Mouse (Mus musculus) adrenal gland (tissue): ENCODE results near the gene Ttc7b.

ENCODE experiments used
- intact Hi-C: fragments of 180-260 bp; cut with DNase I; formaldehyde crosslinking; loops from one replicate; pipeline ENCODE4 v1.15.1; 2025

Gene Ttc7b

DNA sequence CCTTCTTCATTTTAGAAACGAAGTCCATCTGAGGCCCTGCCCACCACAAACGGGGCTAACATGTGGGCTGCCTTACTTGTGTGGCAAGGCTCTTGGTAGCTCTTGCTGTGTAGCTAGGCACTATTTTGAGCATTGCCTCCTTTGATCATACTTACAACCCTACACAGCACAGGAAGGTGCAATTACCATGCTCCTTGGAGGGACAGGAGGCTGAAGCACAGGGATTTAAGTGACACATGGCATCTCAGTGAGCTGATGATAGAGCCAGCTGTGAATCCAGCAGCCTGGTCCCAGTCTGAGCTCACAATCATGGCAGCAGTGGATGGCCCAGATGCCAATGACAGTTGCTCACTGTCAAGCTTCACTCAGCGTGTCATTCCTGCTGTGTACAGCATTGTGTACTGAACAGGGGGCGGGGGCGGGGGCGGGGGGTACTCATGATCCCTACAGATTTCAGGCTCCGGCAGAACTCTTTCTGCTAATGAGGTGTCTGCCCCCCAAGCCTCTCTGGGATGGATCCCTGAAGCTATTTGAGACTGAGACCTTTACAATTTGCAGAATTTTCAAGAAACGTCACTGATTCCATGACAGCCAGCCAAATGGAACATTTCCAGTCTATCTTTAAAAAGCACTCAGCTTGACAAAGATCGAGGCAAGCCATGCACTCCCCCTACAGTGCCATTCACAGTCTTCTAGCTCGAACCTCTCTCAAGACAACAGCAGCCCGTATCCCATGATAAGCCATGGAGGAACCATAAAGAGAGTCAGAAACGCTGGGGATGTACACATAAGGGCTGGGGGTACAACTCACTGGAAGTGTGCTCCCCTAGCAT is 130.5 kb downstream of the Ttc7b start:
- intact Hi-C loops = no loop called here

DNA sequence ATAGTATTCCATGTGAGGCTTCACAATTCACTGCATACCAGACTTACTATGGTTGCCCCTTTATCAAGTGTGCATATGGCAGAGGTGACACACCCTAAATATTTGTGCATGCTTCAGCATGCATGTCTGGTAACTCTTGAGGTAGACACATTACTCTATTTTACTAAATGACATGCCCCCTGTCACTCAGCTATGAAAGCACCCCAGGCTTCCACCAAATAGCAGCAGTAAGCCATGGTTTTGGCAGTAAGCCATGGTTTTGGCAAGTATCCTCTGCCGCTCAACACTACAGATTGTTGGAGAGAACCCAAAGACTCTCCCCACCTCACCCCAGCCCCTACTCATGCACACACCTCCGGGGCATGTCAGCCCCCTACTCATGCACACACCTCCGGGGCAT is 134.4 kb downstream of the Ttc7b start:
- intact Hi-C loops = no loop called here

- intact Hi-C loops = no loop called here
Observed at GRCm38 (mm10) chr12:100382526-100382925, 138.1 kb downstream of the Ttc7b start.

DNA sequence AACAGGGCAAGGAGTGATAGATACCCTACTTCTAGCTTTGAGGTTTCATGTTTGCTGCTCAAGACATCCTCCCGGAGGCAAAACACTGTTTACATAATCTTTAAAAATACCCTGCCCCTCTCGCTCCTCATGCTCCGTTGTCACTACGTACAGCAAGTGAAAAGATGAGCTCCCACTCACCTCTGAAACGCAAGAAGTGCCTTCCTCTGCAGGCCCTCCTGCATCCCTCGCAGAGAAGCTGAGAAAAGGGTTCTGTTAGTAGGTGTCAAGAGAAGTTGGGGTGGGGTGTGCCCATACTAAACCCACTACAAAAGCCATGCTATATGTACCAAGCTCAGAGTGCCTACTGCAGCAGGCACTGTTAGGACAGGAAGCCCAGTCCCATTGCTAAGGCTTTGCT is 138.7 kb downstream of the Ttc7b start:
- intact Hi-C loops = no loop called here

GRCm38 (mm10) chr12:100380697-100381291 is 139.8 kb downstream of the Ttc7b start:
- intact Hi-C loops = no loop called here

DNA sequence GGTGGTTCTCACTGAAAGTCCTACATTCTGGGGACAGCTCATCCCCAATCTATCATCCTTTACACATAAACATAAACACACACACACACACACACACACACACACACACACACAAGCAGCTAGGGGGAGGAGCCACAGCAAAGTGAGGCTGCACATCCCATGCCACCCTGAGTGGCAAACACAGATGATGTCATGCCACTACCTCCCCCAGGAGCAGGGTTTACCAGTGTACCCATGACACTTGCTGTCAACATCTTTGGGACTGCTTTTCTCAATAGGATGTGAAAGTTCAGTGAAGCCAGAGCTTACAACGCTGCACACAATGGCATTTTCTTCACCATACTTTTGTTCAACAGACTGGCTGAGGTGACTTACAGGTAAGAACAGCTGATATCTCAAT is 140.8 kb downstream of the Ttc7b start:
- intact Hi-C loops = no loop called here

- intact Hi-C loops = no loop called here
Observed at GRCm38 (mm10) chr12:100378266-100378665, 142.4 kb downstream of the Ttc7b start.

DNA sequence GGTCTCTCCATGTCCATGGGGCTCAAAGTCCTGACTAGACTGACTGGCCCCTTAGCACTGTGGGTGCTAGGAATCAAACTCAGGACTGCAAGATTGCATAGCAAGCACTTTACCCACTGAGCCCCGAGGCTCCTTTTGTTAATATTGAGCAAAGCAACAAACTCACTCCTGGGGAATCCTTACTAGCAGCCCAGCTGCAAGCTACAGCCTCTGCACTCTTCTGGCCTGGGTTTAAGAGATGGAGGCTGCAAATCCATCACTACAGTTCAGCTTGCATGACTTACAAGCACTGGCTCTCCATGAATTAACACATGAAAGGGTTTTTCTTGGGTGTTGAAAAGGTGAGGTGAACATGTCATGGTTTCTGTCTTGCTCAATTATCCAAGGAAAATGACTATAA is 142.8 kb downstream of the Ttc7b start:
- intact Hi-C loops = no loop called here

DNA sequence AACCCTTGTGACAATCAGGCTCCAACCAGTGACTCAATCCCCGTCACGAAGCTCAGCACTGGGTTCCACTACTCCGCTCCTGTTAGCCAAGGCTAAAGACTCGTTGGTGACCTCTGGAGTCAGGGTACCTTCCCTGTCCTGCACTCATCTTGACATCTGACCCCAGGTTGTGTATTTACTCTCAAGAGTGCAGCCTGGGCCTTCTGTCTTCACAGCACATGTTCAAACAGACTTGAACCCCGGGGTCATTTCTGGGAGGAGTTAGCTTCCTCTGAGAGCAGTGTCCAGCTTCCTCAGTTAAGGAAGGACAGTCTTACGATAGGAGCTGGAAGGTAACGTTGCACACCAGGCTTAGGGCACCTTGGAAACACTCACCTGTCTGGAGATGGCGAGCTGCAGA is 144.8 kb downstream of the Ttc7b start:
- intact Hi-C loops = no loop called here

GRCm38 (mm10) chr12:100372785-100373184 is 147.8 kb downstream of the Ttc7b start:
- intact Hi-C loops = no loop called here

DNA sequence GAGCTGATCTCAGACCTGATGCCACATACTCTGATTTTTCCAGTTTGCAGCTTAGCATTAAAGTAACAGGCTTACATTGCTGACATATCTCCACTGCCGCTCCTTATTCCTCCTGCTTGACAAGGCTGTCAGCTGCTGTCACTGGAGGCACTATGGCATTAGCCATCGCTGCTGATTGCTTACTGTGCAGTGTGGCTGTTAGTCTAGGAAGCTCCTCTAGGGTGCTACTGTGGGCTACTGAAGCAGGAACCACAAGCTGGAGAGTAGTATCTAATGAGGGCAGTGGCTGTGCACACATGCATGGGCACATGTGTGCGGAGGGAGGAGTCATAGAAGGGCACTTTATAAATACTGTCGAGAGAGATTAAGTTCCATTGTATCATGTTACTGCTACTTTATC is 148.6 kb downstream of the Ttc7b start:
- intact Hi-C loops = no loop called here

DNA sequence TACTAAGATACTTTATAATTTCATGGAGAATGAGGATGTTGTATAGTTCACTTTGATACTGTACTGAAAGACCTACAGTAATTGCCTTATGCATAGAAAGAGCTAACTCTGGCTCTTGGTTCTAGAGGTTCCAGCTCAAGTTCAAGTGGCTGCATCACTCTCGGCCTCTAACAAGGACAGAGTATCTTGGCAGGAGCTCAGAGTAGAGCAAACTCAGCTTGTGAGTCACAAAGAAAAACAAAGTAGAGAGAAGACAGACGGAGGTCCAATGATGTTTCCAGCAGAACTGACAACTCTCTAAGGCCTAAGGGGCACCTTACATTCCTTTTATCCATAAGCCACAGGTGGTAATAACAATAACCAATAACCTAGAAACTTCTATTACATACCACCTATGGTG is 150.8 kb downstream of the Ttc7b start:
- intact Hi-C loops = no loop called here

GRCm38 (mm10) chr12:100369220-100369619 is 151.4 kb downstream of the Ttc7b start:
- intact Hi-C loops = no loop called here

DNA sequence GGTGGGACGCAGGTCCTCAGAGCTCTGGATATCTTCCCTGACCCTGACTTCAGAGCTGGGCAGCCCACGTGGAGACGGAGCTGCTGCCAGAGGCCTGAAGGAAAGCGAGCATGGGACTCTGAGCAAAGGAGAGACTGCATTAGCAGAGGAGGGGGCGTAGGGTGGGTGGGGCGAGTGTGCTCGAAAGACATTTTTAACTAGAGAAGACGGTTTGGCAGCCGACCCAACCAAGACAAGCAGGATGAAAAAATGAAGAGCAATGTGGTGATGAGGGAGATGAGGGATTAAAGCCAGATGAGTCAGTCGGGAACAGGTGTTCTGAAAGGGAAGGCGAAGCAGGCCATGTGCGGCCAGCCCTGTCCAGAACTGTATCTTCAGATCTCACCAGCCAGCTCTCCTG is 159.3 kb downstream of the Ttc7b start:
- intact Hi-C loops = no loop called here

GRCm38 (mm10) chr12:100358040-100358620 is 162.5 kb downstream of the Ttc7b start:
- intact Hi-C loops = no loop called here

DNA sequence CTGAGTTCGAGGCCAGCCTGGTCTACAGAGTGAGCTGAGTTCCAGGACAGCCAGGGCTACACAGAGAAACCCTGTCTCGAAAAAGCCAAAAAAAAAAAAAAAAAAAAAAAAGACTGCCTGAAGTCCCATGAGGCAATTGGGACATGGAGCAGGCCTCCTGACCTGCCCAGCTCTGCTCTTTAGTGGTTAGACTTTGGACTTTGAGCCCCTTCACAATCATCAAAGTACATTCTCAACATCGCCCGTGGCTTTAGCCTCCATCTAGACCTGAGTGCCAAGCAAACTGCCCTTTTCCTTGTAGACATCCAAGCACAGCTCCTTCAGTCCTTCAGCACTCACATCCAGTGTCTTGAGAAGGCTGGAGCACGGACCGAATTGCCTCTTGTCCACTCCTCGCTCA is 164.2 kb downstream of the Ttc7b start:
- intact Hi-C loops = no loop called here

- intact Hi-C loops = no loop called here
Observed at GRCm38 (mm10) chr12:100355565-100355964, 165.1 kb downstream of the Ttc7b start.

DNA sequence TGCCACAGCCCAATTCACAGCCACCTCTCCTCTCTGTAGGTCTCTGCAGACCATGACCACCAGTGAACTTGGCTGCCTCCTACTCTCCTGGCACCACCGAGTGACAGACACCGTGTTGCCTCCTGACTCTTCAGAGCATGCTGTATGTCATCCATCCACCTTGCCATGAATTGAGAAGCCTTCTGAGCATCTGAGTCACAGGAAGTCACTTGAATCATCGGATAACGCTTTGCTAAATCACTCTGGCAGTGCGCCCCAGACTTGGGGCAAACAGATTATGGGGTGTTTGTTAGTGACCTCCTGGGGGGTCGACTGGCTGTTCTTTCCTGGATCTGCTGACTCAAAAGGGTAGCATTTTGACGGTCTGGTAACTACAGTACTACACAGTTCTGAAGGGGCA is 166.7 kb downstream of the Ttc7b start:
- intact Hi-C loops = no loop called here

GRCm38 (mm10) chr12:100353075-100353782 is 167.4 kb downstream of the Ttc7b start:
- intact Hi-C loops = no loop called here

DNA sequence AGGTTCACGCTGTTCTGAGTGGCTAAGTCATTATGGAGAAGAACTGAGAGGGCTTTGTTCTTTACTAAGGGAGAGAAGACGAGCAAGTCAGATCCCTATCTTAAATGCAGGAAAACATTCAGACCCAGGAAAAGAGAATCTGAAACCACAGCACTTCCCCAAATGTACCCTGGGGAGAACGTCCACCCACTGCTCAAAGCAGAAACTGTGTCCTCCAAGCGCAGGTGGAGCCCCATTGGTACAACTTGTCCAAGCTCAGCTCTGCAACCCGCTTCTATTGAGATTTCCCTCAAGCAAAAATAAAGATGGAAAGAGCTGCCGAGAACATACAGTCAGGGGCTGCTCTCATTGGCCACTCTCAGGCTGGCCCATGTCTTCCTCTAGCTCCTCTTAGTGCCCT is 168.5 kb downstream of the Ttc7b start:
- intact Hi-C loops = no loop called here

GRCm38 (mm10) chr12:100343554-100343953 is 177.1 kb downstream of the Ttc7b start:
- intact Hi-C loops = no loop called here

GRCm38 (mm10) chr12:100341614-100342013 is 179.0 kb downstream of the Ttc7b start:
- intact Hi-C loops = no loop called here
